Mouse (Mus musculus) spleen, adult 2 months (tissue): ENCODE measurements around the gene Upf1. TPM values are rescaled to one million over a fixed set of nuclear protein-coding genes. Genes with fewer than 3 reads are reported as not detected.

Experiments used
- DNase-seq, 2 experiments: peaks; one replicate each; pipeline versions ENCODE4 v3.0.0 to v3.0.0-alpha.2; 2012 to 2021; ENCODE audit warnings: low spot score in 2 of 2, low read depth in 1 of 2
- H3K27ac ChIP-seq: fragments of 200-500 bp; 2 replicates; pipeline ENCODE4 v1.5.1; 2012; ENCODE audit warnings: low read length, inconsistent platforms; ENCODE audit not compliant: insufficient read depth
- H3K27me3 ChIP-seq: fragments of 200-500 bp; 2 replicates; pipeline ENCODE4 v1.6.1; 2012; ENCODE audit warnings: mild to moderate bottlenecking, moderate library complexity, low read length, inconsistent platforms; ENCODE audit not compliant: control insufficient read depth, insufficient read depth
- H3K36me3 ChIP-seq: fragments of 200-500 bp; 2 replicates; pipeline ENCODE4 v1.6.1; 2012; ENCODE audit warnings: mild to moderate bottlenecking, low read length, inconsistent platforms; ENCODE audit not compliant: control insufficient read depth, insufficient read depth
- H3K4me1 ChIP-seq: fragments of 200-500 bp; 2 replicates; pipeline ENCODE4 v1.6.1; 2011; ENCODE audit warnings: inconsistent platforms; ENCODE audit not compliant: control insufficient read depth, insufficient read depth, insufficient read length
- H3K4me3 ChIP-seq: fragments of 200-500 bp; 2 replicates; pipeline ENCODE4 v1.5.1; 2011; ENCODE audit warnings: mild to moderate bottlenecking, inconsistent platforms; ENCODE audit not compliant: insufficient read depth, insufficient read length; ENCODE audit errors: extremely low read depth
- CTCF ChIP-seq: fragments of 200-500 bp; IDR thresholded peaks from 2 replicates; pipeline ENCODE4 v1.5.1; 2011; ENCODE audit warnings: mild to moderate bottlenecking, inconsistent platforms; ENCODE audit not compliant: insufficient read depth, insufficient read length, insufficient replicate concordance; ENCODE audit errors: extremely low read depth
- POLR2A ChIP-seq: fragments of 200-500 bp; IDR thresholded peaks from 2 replicates; pipeline ENCODE4 v1.6.1; 2011; ENCODE audit warnings: low read depth, low read length, inconsistent platforms
- WGBS: fragments of 180-500 bp; shearing (Covaris S2); methylation state at CpG from one replicate; pipeline ENCODE4 v1.1.7; 2018; 5-methylcytosine and 5-hydroxymethylcytosine counted together
- polyA plus RNA-seq: library from polyadenylated mRNA; depleted of rRNA; stranded (reverse); fragments of >200 nt; gene quantifications from 2 replicates; pipeline ENCODE4 v1.2.3, GENCODE M21; 2012; rRNA removed

Upf1 gene
- polyA plus RNA-seq, result 38.9 and 43.2 TPM in 2 replicates

DNA sequence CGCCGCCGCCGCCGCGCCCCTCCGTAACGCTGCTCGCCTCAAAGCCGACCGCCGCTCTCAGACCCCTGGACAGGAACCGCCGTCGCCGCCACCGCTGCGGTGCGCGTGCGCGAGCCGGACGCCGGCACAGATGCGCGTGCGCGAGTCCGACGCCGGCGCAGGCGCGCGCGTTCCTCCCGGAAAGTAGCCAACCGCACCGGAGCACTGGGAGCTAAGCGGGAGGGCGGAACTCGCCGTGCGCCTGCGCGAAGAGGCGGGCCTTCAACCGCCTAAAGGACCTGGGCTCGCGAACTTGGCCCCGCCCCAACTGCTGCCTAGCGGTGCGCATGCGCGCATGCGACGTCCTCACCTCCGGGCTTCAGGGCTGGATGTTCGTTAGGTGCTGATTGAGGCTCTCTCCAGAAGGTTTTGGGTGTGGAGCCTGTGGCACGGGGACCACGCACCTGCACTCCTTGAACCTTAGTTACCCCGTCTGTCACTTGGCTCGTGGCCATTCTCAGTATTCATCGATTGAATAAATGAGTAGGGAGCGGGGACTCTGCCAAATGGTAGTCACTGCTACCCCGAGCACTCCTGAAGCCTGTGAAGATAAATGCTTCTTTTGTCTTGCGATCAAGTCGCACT lies at the start of gene Upf1:
TSS of gene Upf1 (minus strand) at position 85 of the 624 bp plus-strand sequence.
- H3K4me1 ChIP-seq, result peaks cover 30% of the 10 kb centered on the region; the same call in 1 of the 2 replicates

DNA sequence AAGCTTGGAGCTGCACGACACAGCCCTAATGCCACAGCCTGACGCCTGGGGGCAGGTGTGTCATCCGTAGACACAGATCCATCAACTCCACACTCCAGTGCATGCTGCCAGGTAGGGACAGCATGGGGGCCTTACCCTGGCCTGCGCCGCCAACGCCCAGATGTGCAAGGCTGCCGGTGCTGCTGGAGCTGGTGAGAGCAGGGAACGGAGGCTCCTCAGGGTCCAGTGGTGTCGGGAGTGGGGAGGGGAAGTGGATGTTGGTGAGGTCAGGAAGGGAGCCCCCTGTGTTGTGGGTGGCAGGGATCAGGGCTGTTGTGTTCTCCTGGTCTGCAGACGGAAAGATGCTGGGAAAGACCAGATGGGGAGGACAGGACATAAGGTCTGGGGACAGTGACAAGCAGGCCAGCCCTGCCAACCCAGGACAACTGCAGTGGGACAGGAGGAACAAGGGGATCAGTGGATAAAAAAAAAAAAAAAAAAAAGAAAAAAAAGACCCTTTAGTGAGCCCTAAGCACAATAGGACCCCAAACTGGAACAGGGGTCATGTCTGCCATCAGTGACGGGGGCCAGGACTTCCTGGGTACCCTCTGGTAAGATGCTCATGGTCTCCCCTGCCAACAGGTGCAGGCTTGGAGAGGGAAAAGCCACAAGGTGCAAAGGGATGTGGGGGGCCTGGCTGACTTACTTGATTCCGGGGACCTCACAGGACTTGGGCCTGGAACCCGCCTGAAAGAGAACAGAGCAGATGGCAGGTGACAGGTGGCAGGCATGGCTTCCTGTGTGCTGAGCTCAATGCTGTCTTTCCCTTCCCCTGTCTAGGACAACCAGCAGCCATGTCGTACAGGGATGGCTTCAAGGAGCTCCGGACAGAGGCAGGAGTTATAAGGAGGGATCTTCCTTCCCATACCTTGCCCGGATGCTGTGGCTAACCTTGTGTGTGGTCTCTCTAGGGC lies 44.8 kb upstream of the Upf1 start:
- H3K4me3 ChIP-seq, result no peak overlapping the region
- no peak overlapping the region for H3K27ac ChIP-seq
- 90% methylated on average over 16 of the region's 16 CpGs for WGBS
- H3K27me3 ChIP-seq, result no peaks in the 10 kb centered on the region
- no peak for DNase-seq
- H3K36me3 ChIP-seq, result peaks cover 2% of the 10 kb centered on the region; the same call in 1 of the 2 replicates
- TF ChIP-seq CTCF (no peak), POLR2A (no peak)
- H3K4me1 ChIP-seq, result no peaks in the 10 kb centered on the region

More for the DNA sequence above, at the start of gene Upf1:
- under 1% methylated on average over 57 of the region's 69 CpGs for WGBS
- peak; percentile 96 to 99 for DNase-seq
- peak within 1 kb of the TSS; percentile 78 for H3K27ac ChIP-seq
- TF ChIP-seq POLR2A (peak; percentile 25), CTCF (no peak)
- no peaks in the 10 kb centered on the region for H3K27me3 ChIP-seq
- H3K36me3 ChIP-seq, result no peaks in the 10 kb centered on the region
- peak within 1 kb of the TSS; percentile 90 for H3K4me3 ChIP-seq

DNA sequence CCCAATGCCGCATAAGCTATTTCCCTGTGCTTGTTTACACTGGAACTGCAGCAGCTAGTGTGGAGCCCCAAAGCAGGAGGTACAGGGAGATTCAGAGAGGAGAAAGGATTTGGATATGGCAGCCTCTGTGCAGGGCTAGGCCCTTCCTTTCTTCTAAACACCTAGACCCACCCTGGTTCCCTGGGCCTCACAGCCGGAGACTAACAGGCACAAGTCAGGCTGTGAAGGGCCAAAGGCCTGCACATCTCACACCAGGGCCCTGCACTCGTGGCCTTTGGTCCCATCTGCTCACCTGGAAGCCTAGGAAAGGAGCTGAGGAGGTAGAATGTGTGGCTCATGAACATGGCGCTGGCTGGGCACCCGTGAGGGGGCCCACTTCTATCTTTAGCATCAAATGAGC lies 43.1 kb upstream of the Upf1 start:
- TF ChIP-seq CTCF (no peak), POLR2A (no peak)
- Histone ChIP-seq H3K27ac (no peak overlapping the region), H3K27me3 (no peaks in the 10 kb centered on the region), H3K4me1 (no peaks in the 10 kb centered on the region), H3K4me3 (no peak overlapping the region), H3K36me3 (no peaks in the 10 kb centered on the region)
- 86% methylated on average over 5 of the region's 5 CpGs for WGBS
- DNase-seq, result no peak

DNA sequence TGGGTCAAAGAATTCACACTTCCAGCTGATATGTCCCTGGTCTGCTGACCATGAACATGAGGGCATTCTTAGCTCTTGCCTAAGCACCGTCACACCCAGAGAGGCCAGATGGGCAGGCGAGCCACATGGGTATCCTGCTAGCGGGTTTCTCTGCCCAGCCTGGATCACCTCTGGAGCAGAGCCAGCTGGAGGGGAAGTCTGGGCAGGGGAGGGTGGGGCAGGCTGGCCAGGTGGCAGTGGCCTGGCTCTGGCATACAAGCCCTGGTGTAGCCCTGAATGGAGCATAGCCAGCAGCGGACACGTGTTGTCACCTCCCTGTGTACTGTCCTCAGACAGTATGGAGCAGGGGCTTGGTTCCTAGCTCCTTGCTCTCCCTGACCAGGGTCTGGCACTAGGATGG lies 42.6 kb upstream of the Upf1 start:
- H3K36me3 ChIP-seq, result no peaks in the 10 kb centered on the region

DNA sequence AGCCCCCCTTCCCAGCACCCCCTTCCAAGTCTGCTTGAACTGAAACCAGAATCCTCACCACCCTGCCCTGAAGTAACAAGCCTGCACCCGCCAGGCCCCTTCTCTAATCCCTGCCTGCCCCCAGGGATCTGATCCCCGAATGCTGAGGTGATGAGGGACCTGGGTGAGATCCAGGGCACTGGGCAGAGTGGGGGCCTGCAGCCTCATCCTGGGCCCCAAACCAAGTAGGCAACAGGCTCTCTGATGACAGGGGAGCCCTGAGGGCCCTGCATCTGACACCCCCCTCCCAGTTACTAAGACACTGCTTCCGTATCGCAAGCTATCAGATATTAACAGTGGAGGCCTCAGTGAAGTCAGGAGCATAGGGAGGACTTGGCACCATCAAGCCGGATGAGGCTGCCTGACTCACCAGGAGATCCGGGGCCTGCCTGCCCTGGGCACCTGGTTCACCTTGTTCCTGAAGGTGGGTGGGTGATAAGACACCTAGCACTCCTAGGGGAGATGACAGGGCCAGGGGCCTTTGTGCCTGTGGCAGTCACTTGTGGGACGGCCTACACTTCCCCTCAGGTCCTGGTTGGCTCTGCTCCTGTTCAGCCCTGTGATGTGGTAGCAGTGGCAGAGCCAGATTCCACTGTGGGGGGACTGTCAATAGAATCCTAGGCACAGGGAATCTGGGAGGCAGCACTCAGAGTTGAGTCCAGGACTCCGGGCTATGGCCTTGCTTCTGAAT lies 41.4 kb upstream of the Upf1 start:
- no peaks in the 10 kb centered on the region for H3K27me3 ChIP-seq
- no peak for DNase-seq
- no peak overlapping the region for H3K27ac ChIP-seq
- no peak for TF ChIP-seq CTCF
- no peak for TF ChIP-seq POLR2A
- no peak overlapping the region for H3K4me3 ChIP-seq
- WGBS, result 89% methylated on average over 8 of the region's 8 CpGs
- H3K36me3 ChIP-seq, result no peaks in the 10 kb centered on the region
- no peaks in the 10 kb centered on the region for H3K4me1 ChIP-seq

More for the DNA sequence above, 42.6 kb upstream of the Upf1 start:
- Histone ChIP-seq H3K27ac (no peak overlapping the region), H3K4me1 (no peaks in the 10 kb centered on the region), H3K27me3 (no peaks in the 10 kb centered on the region), H3K4me3 (no peak overlapping the region)
- DNase-seq, result no peak
- WGBS, result 84% methylated on average over 5 of the region's 5 CpGs
- TF ChIP-seq CTCF (no peak), POLR2A (no peak)

DNA sequence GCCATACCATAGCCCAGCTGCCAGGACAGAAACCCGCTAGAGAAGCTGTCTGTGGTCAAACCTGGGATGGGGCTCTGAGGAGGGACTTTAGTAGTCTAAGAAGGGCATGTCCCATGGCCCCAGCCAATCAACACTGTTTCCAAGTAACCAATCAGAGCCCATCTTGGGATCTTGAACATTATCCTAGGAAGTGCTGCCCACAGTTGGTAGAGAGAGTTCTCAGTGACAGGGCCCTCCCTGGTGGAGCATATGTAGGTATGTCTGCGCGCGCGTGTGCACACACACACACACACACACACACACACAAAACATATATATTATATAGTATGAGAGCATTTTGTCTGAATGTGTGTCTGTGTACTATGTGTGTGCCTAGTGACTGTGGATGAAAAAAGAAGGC lies 40.0 kb upstream of the Upf1 start:
- TF ChIP-seq POLR2A (no peak), CTCF (no peak)
- no peaks in the 10 kb centered on the region for H3K4me1 ChIP-seq
- H3K27ac ChIP-seq, result no peak overlapping the region
- no peaks in the 10 kb centered on the region for H3K36me3 ChIP-seq
- 95% methylated on average over 5 of the region's 5 CpGs for WGBS
- H3K27me3 ChIP-seq, result no peaks in the 10 kb centered on the region
- no peak overlapping the region for H3K4me3 ChIP-seq
- DNase-seq, result no peak
